Mouse (Mus musculus): ENCODE results near the gene Gbf1. TPM values are rescaled to one million over a fixed set of nuclear protein-coding genes. Genes with fewer than 3 reads are reported as not detected.

Gene Gbf1
- polyA plus RNA-seq, 1 experiment, result 348 TPM

DNA sequence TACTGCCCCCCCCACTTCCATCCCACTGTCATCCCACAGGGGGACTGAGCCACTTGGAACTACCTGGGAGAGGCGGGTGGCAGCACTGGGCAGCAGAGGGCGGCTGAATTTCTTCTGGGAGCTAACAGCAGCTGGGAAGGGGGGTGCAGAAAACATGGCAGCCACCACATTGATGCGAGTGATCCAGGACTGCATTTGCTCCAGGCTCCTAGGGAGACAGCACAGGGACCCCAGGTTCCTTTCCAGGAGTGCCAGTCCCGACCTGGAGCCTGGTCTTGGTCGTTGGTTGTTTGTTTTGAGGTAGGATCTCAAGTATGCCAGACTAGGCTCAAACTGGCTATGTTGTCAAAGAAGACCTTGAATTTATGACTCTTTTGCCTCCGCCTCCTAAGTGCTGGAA, 161.3 kb downstream of the Gbf1 start:
- TF ChIP-seq POLR2A (IDR thresholded peaks at IDR 0.05; ENCODE audit: insufficient read depth, low read depth, low read length), result no peak
- no peak for TF ChIP-seq CTCF (IDR thresholded peaks at IDR 0.05; ENCODE audit: insufficient read depth, low read depth, low read length)
- Histone ChIP-seq H3K27ac (ENCODE audit: insufficient read depth, low read depth, low read length) (no peak overlapping the region), H3K4me1 (ENCODE audit: control insufficient read depth, insufficient read depth, low read length) (peaks cover 41% of the 10 kb centered on the region), H3K4me3 (ENCODE audit: insufficient read depth, low read depth, low read length) (no peak overlapping the region)
- 69% methylated on average over 6 of the region's 6 CpGs for WGBS

DNA sequence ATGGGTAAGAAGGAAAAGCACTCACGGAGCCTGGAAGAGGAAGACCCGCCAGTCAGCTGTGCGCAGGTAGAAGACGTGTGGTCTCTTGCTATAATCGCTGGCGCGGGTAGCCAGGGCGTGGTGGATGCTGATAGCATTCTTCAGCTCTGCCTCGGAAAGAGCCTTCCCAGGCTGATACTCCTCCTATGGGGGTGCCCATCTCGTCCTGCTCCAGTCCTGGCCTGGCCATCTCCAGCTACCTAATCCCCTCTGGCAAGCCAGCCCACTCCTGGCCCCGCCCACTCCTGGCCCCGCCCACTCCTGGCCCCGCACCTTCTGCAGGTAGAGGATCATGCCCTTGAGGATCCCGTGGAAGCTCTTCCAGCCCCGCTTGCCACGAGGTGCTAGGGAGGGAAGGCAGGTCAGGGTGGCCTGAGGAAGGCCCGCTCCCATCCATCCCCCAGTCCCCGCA, 161.9 kb downstream of the Gbf1 start:
- Histone ChIP-seq H3K4me3 (ENCODE audit: insufficient read depth, low read depth, low read length) (no peak overlapping the region), H3K27ac (ENCODE audit: insufficient read depth, low read depth, low read length) (no peak overlapping the region), H3K4me1 (ENCODE audit: control insufficient read depth, insufficient read depth, low read length) (peaks cover 43% of the 10 kb centered on the region)
- 26% methylated on average over 18 of the region's 18 CpGs for WGBS
- no peak for TF ChIP-seq POLR2A (IDR thresholded peaks at IDR 0.05; ENCODE audit: insufficient read depth, low read depth, low read length)
- TF ChIP-seq CTCF (IDR thresholded peaks at IDR 0.05; ENCODE audit: insufficient read depth, low read depth, low read length), result no peak

DNA sequence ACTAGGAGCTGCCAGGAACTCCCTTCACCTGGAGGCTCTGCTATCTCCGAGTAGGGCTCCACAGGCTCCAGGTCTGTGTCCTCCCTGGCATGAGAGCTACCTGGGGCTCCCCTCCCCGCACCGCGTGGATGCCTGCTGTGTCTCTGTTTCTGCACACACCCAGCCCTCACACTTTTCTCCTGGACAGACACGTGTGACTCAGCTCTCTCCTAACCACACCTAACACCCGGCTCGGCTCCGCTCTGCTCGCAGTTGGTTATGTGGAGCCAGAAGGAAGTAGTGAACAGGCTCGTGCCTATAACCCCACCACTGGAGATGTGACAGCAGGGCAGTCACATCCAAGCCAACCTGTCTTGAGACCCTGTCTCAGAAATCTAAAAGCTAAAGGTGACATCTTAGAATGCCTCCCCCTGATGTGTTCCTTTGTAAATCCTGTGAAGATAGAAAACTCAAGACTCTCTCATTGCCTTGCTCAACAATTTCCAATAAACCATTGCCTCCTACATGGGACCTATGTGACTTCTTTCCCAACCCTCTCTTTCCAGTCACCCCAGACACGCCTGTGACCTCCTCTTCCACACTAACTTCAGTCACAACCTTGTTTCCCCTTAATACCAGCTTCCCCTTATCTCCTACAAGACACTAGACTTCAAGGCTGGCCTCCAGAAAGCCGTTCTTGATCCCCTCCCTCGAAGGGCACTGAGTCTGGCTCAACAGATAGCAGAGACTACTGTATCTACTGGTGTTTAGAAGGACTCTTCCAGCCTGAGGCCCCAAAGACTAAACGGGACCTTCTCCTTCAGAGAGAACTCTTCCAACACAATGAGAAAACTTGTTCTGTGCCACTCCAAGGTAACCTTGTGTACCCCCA, 162.8 kb downstream of the Gbf1 start:
- H3K4me1 ChIP-seq (ENCODE audit: control insufficient read depth, insufficient read depth, low read length), result peaks cover 48% of the 10 kb centered on the region
- H3K4me3 ChIP-seq (ENCODE audit: insufficient read depth, low read depth, low read length), result no peak overlapping the region
- no peak for TF ChIP-seq POLR2A (IDR thresholded peaks at IDR 0.05; ENCODE audit: insufficient read depth, low read depth, low read length)
- TF ChIP-seq CTCF (IDR thresholded peaks at IDR 0.05; ENCODE audit: insufficient read depth, low read depth, low read length), result no peak
- H3K27ac ChIP-seq (ENCODE audit: insufficient read depth, low read depth, low read length), result no peak overlapping the region
- WGBS, result 45% methylated on average over 14 of the region's 14 CpGs

DNA sequence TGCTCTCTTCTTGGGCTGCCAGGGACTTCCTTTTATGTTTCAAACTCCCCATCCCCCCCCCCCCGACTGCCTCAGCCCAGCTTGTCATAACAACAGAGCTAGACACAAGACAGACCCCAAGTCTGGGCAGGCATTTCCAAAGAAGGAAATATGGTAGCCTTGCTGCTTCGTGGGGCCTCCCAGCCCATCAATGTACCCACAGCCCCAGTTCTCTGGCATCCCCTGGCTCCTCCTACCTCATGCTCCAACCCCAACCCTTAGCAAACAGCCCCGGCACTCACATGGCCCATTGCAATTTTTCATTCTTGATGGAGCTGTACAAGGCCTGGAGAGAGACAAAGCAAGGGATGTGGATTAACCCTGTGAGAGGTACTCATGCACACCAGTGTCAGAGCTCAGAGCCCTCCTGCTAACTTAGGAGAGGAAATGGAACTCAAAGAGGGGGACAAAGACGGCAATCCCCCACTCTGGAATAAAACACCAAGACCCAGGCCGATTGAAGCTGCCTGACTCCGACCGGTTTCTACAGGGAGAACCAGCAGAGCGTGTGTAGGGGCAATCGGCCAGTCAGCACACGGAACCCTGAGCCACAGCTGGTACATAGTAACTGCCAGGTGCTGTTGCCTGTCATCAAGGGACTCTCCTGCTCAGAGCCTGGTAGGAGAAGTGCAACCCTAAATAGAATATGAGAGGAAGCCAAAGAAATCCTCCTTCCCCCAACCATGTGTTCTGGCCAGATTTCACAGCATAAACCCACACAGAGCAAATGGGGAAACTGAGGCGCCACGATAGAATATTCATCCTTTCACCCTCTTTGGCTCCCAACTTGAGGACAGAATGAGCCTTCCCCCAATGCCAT, 163.7 kb downstream of the Gbf1 start:
- Histone ChIP-seq H3K4me1 (ENCODE audit: control insufficient read depth, insufficient read depth, low read length) (peaks cover 55% of the 10 kb centered on the region), H3K27ac (ENCODE audit: insufficient read depth, low read depth, low read length) (no peak overlapping the region), H3K4me3 (ENCODE audit: insufficient read depth, low read depth, low read length) (peak overlapping the region; percentile 96)
- WGBS, result 42% methylated on average over 12 of the region's 12 CpGs
- TF ChIP-seq POLR2A (IDR thresholded peaks at IDR 0.05; ENCODE audit: insufficient read depth, low read depth, low read length) (no peak), CTCF (IDR thresholded peaks at IDR 0.05; ENCODE audit: insufficient read depth, low read depth, low read length) (no peak)

DNA sequence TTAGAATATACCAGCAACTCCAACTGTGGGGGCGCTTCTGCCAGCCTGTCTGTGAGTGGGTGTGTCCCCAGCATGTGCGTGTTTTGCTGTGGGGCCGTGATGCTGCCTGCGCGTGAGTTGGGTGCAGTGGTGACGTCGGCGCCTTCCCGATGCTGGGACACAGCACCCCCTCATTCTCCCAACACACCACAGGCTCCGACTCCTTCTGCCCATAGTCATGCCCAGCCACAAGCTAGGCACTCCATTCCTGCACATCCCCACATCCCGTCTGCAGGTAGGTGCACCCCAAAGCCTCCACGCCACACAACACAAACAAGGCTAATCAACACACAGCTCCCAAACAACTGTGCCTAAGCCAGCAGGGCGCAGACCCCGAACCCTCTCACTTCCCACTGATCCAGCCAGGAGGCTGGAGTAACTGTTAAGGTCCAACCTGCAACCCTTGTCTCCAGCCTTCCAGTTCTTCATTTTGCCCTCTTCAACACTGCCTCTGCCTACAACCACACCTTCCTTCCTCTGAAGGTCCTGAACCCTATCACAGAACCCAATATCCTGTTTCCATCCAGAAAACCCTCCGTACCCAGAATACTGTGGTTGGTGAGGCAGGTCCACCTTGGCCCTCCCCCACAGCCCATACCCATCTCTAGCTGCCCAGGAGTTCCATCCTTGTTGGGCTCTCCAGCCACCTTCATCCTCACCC, 164.7 kb downstream of the Gbf1 start:
- 10% methylated on average over 15 of the region's 15 CpGs for WGBS
- Histone ChIP-seq H3K4me3 (ENCODE audit: insufficient read depth, low read depth, low read length) (peak overlapping the region; percentile 96), H3K4me1 (ENCODE audit: control insufficient read depth, insufficient read depth, low read length) (peaks cover 66% of the 10 kb centered on the region), H3K27ac (ENCODE audit: insufficient read depth, low read depth, low read length) (peak overlapping the region; percentile 78)
- TF ChIP-seq CTCF (IDR thresholded peaks at IDR 0.05; ENCODE audit: insufficient read depth, low read depth, low read length), result no peak
- TF ChIP-seq POLR2A (IDR thresholded peaks at IDR 0.05; ENCODE audit: insufficient read depth, low read depth, low read length), result 0 out of 2 replicates have a peak, but pooled peaks have one; percentile 22

DNA sequence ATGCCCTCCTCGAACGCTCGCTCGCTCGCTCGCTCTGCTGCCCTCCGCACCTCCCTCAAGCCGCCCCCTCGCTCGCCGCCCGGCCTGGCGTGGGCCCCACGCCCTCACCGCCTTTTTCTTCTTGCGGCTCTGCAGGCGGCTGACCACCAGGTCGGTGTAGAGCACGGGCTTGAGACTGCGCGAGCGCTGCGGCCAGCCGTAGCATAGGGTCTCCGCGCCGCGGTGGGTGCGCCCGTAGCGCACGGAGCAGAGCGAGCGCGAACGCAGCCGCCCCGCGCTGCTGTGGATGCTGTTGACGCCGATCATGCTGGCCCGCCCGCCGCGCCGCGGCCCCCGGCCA, 165.2 kb downstream of the Gbf1 start:
- H3K4me1 ChIP-seq (ENCODE audit: control insufficient read depth, insufficient read depth, low read length), result peaks cover 71% of the 10 kb centered on the region
- peak overlapping the region; percentile 78 for H3K27ac ChIP-seq (ENCODE audit: insufficient read depth, low read depth, low read length)
- peak overlapping the region; percentile 96 for H3K4me3 ChIP-seq (ENCODE audit: insufficient read depth, low read depth, low read length)
- no peak for TF ChIP-seq POLR2A (IDR thresholded peaks at IDR 0.05; ENCODE audit: insufficient read depth, low read depth, low read length)
- no peak for TF ChIP-seq CTCF (IDR thresholded peaks at IDR 0.05; ENCODE audit: insufficient read depth, low read depth, low read length)
- 2% methylated on average over 47 of the region's 48 CpGs for WGBS

DNA sequence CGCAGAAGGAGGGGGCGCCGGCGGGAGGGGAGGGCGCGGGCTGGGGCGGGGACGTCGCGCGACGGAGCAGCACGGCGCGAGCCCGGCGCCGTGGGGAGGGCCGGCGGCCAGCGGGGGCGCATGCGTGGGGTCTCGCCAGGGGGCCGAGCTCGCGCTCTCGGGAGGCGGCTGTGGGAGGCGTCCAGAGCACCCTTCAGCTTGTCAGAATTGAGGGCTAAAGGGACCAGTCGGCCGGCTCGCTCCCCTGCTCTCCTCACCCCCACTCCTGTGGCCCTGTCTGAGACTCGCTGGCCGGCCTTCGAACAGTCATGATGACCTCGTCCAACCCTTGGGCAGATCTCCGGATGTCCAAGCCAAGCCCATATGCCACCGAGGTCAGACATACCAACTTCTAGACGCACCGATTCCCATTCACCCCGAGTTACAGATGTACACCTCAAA, 165.7 kb downstream of the Gbf1 start:
- TF ChIP-seq CTCF (IDR thresholded peaks at IDR 0.05; ENCODE audit: insufficient read depth, low read depth, low read length), result no peak
- TF ChIP-seq POLR2A (IDR thresholded peaks at IDR 0.05; ENCODE audit: insufficient read depth, low read depth, low read length), result peak; percentile 27; the same call in 1 of the 2 replicates
- WGBS, result under 1% methylated on average over 38 of the region's 42 CpGs
- Histone ChIP-seq H3K4me1 (ENCODE audit: control insufficient read depth, insufficient read depth, low read length) (peaks cover 76% of the 10 kb centered on the region), H3K27ac (ENCODE audit: insufficient read depth, low read depth, low read length) (peak overlapping the region; percentile 95), H3K4me3 (ENCODE audit: insufficient read depth, low read depth, low read length) (peak overlapping the region; percentile 96)

DNA sequence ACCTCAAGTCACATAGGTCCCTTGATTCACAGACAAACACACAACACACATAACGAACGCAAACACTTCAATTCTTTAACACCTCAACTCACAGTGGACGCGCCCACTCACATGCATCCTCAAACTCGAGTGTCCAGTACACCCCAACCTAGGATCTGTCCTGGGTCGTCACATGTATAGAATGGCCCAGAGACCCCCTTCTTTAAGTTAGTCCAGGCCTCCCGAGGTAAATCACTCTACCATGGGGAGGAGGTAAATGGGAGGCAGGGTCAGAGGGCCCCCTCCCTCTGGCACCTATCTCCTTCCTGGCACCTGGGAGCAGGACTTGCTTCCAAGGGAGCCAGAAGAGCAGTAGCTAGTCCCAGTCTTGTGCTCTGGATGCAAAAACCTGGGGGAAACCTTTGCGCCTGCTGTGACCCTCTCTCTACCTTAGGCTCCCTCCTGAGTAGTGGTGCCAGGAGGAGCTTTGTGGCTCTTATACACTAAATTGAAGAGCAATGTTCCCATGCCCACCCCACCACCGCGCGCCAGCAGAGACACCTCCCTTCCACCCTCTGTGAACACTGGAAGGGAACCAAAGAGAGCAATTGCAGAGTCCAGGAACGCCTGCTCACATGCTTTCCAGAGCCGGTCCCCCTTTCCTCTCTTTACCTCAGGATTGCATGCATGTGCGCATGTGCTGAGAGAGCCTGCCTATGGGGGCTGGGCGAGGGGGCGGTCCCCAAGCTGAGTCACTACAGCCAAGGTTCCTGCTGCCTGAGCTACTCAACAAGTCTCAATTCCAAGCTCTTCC, 166.5 kb downstream of the Gbf1 start:
- Histone ChIP-seq H3K4me1 (ENCODE audit: control insufficient read depth, insufficient read depth, low read length) (peaks cover 82% of the 10 kb centered on the region), H3K27ac (ENCODE audit: insufficient read depth, low read depth, low read length) (peak overlapping the region; percentile 95), H3K4me3 (ENCODE audit: insufficient read depth, low read depth, low read length) (peak overlapping the region; percentile 96)
- WGBS, result 9% methylated on average over 16 of the region's 16 CpGs
- TF ChIP-seq POLR2A (IDR thresholded peaks at IDR 0.05; ENCODE audit: insufficient read depth, low read depth, low read length) (peak; percentile 48; the same call in 1 of the 2 replicates), CTCF (IDR thresholded peaks at IDR 0.05; ENCODE audit: insufficient read depth, low read depth, low read length) (no peak)
